In the genomic region with DNA sequence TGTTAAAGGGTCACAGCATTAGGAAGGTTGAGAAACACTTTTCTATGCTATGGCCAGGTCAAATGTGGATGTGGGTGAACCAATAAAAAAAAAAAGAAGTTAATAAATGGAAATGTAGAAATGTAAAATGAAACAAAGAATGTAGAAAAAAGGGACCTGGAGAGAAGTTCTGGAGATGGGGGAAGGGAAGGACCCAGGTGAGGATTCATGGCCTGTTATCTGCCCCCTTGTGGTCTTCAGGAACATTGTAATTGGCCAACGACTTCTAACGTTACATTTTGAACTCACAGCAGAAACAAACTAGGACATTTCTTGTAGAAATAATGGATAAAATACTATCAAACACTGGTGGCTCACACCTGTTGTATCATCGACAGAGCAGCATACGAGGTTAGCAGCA, we compare ENCODE assay signal across 12 mouse cellular contexts. TPM values are rescaled to one million over a fixed set of nuclear protein-coding genes. Genes with fewer than 3 reads are reported as not detected.
A peak's percentile ranks its signal among the peaks of the same experiment; 100 is the strongest.
DNase-seq lines count a peak whose midpoint lies in the region; TF ChIP-seq lines count a peak whose summit lies in the region.
"Had no signal": no experiment of that assay in that cellular context is flagged by ENCODE, and none has a peak within 500 bp of the region (broad histone marks: within the 10 kb centered on the region; RNA-seq: fewer than 3 reads in every experiment).

No protein-coding gene starts in this region.

- TF ChIP-seq CTCF in brain, embryonic 14.5 days (IDR thresholded peaks at IDR 0.05; ENCODE audit: borderline replicate concordance, extremely low read depth, insufficient read depth, insufficient read length), result peak; percentile 42; the same call in 1 of the 2 replicates

- DNase-seq in cerebellum, postnatal 10 days, result peak; percentile 49 to 60
- DNase-seq in cerebellum, adult 11 months, result no peak
- peak; percentile 14 to 19 for DNase-seq in kidney, postnatal 36 days
- no peak for DNase-seq in kidney, postnatal 10 days
- DNase-seq in A20 (ENCODE audit: low read depth, low spot score), result peak; percentile 31
- no peak for DNase-seq in brain, embryonic 14.5 days (ENCODE audit: low read depth)
- no peak for DNase-seq in right cerebral cortex, adult 18-20 months
- DNase-seq in right cerebral cortex, postnatal 14 days, result no peak
- DNase-seq: adrenal gland, adult 2 months; layer of hippocampus, postnatal 36 days had no signal

- TF ChIP-seq POLR2A in brain, embryonic 14.5 days (IDR thresholded peaks at IDR 0.05; ENCODE audit: borderline replicate concordance, extremely low read depth, insufficient read depth, insufficient read length, poor library complexity, severe bottlenecking), result no peak

RNA-seq across cellular contexts. Expression of a gene that starts 7.9 kb away (rescaled TPM):
- 44.9 TPM in 2 replicates for polyA plus RNA-seq in brain, embryonic 14.5 days (2012; rRNA removed)

RNA-seq across cellular contexts. Expression of a gene that starts 38.4 kb away (rescaled TPM):
- polyA plus RNA-seq in brain, embryonic 14.5 days (2012; rRNA removed), result 4.6 and 17.0 TPM in 2 replicates
- polyA plus RNA-seq: heart, embryonic 11.5 days; liver, embryonic 15.5 days had no signal

Comparison
In these comparisons a context has a peak if more than half of its experiments do, and no peak if none do; other contexts are left out.
1. DNase-seq: peak in cerebellum, postnatal 10 days (2 of 2), kidney, postnatal 36 days (2 of 2) and A20 (single experiment); none in cerebellum, adult 11 months (single experiment), kidney, postnatal 10 days (single experiment), brain, embryonic 14.5 days (single experiment), right cerebral cortex, adult 18-20 months (single experiment) and right cerebral cortex, postnatal 14 days (single experiment).